9 mouse cellular contexts compared by ENCODE assay signal in genomic region chr17:21617352-21617751, GRCm38 (mm10). TPM values are rescaled to one million over a fixed set of nuclear protein-coding genes. Genes with fewer than 3 reads are reported as not detected.
A peak's percentile ranks its signal among the peaks of the same experiment; 100 is the strongest.
DNase-seq lines count a peak whose midpoint lies in the region; ATAC-seq and TF ChIP-seq lines count a peak whose summit lies in the region.
"Had no signal": no experiment of that assay in that cellular context is flagged by ENCODE, and none has a peak within 500 bp of the region (broad histone marks: within the 10 kb centered on the region; RNA-seq: fewer than 3 reads in every experiment).

No protein-coding gene starts in this region.

- H3K4me1 ChIP-seq in heart, embryonic 12.5 days (replicated peaks): no peaks in the 10 kb centered on the region
- H3K4me1 ChIP-seq in thymus, adult 2 months (replicated peaks; ENCODE audit: control insufficient read depth, insufficient read depth, low read length): peaks cover 6% of the 10 kb centered on the region
- H3K4me1 ChIP-seq in limb, embryonic 15.5 days: no peaks in the 10 kb centered on the region
- no peaks in the 10 kb centered on the region for H3K4me1 ChIP-seq in midbrain, embryonic 16.5 days (ENCODE audit: control insufficient read depth, insufficient read depth, low read length)

- 0 out of 2 replicates have a peak, but pooled peaks cover 7% of the 10 kb centered on the region for H3K9me3 ChIP-seq in heart, embryonic 12.5 days (replicated peaks)
- no peaks in the 10 kb centered on the region for H3K9me3 ChIP-seq in limb, embryonic 15.5 days
- no peaks in the 10 kb centered on the region for H3K9me3 ChIP-seq in midbrain, embryonic 16.5 days (replicated peaks; ENCODE audit: control insufficient read depth, low read length, poor library complexity, severe bottlenecking)

- no peaks in the 10 kb centered on the region for H3K27me3 ChIP-seq in heart, embryonic 12.5 days (replicated peaks)
- H3K27me3 ChIP-seq in thymus, adult 2 months (ENCODE audit: control insufficient read depth, insufficient read depth, low read length): no peaks in the 10 kb centered on the region
- H3K27me3 ChIP-seq in limb, embryonic 15.5 days: no peaks in the 10 kb centered on the region
- no peaks in the 10 kb centered on the region for H3K27me3 ChIP-seq in midbrain, embryonic 16.5 days (ENCODE audit: control insufficient read depth, insufficient read depth, low read depth, low read length)

- no peaks in the 10 kb centered on the region for H3K36me3 ChIP-seq in heart, embryonic 12.5 days
- no peaks in the 10 kb centered on the region for H3K36me3 ChIP-seq in thymus, adult 2 months (ENCODE audit: control insufficient read depth, insufficient read depth, low read length)
- no peaks in the 10 kb centered on the region for H3K36me3 ChIP-seq in limb, embryonic 15.5 days
- no peaks in the 10 kb centered on the region for H3K36me3 ChIP-seq in midbrain, embryonic 16.5 days (ENCODE audit: control insufficient read depth, insufficient read depth, low read length)

- H3K9ac ChIP-seq in heart, embryonic 12.5 days: no peak overlapping the region
- no peak overlapping the region for H3K9ac ChIP-seq in limb, embryonic 15.5 days
- no peak overlapping the region for H3K9ac ChIP-seq in midbrain, embryonic 16.5 days (ENCODE audit: low read depth, low read length)

- TF ChIP-seq POLR2A in thymus, adult 2 months (IDR thresholded peaks at IDR 0.05; ENCODE audit: control insufficient read depth, extremely low read depth, insufficient read depth, low read length, poor library complexity): no peak

- H3K4me3 ChIP-seq in heart, embryonic 12.5 days: peak overlapping the region; percentile 16
- 0 out of 2 replicates have a peak overlapping the region, but pooled peaks have one; percentile 3 for H3K4me3 ChIP-seq in thymus, adult 2 months (ENCODE audit: control insufficient read depth, insufficient read depth, low read length)
- H3K4me3 ChIP-seq in limb, embryonic 15.5 days: no peak overlapping the region
- H3K4me3 ChIP-seq in midbrain, embryonic 16.5 days (ENCODE audit: low read depth, low read length): no peak overlapping the region

- peak overlapping the region; percentile 61 for H3K4me2 ChIP-seq in heart, embryonic 12.5 days
- 0 out of 2 replicates have a peak overlapping the region, but pooled peaks have one; percentile 7 for H3K4me2 ChIP-seq in limb, embryonic 15.5 days
- H3K4me2 ChIP-seq in midbrain, embryonic 16.5 days (ENCODE audit: low read length): no peak overlapping the region

- WGBS in heart, embryonic 12.5 days: 10% methylated on average over 9 of the region's 9 CpGs
- 4% methylated on average over 9 of the region's 9 CpGs for WGBS in thymus, adult 2 months
- WGBS in limb, embryonic 15.5 days: 5% methylated on average over 9 of the region's 9 CpGs
- WGBS in midbrain, embryonic 16.5 days: 18% methylated on average over 9 of the region's 9 CpGs

- no peak for ATAC-seq in heart, embryonic 12.5 days (ENCODE audit: insufficient number of reproducible peaks, low FRiP score)
- ATAC-seq in limb, embryonic 15.5 days (ENCODE audit: insufficient number of reproducible peaks, low FRiP score, low TSS enrichment, low read depth): no peak
- no peak for ATAC-seq in frontal cortex, adult (ENCODE audit: low TSS enrichment)
- ATAC-seq in midbrain, embryonic 16.5 days: no peak

- no peak overlapping the region for H3K27ac ChIP-seq in heart, embryonic 12.5 days (ENCODE audit: poor library complexity, severe bottlenecking)
- no peak overlapping the region for H3K27ac ChIP-seq in thymus, adult 2 months (ENCODE audit: control insufficient read depth, insufficient read depth, low read length)
- H3K27ac ChIP-seq in limb, embryonic 15.5 days: no peak overlapping the region
- no peak overlapping the region for H3K27ac ChIP-seq in midbrain, embryonic 16.5 days (ENCODE audit: low read length)

- no peak for DNase-seq in heart, postnatal 4 days
- peak; percentile 11 for DNase-seq in thymus, adult 2 months
- no peak for DNase-seq in thymus, adult 18-20 months
- no peak for DNase-seq in layer of hippocampus, adult 18-20 months (ENCODE audit: low spot score in 2 of 2)
- DNase-seq: cerebellum, adult 9-10 months had no signal

- TF ChIP-seq CTCF in thymus, adult 2 months (IDR thresholded peaks at IDR 0.05; ENCODE audit: borderline replicate concordance, control insufficient read depth, extremely low read depth, insufficient read depth, low read length, poor library complexity): no peak

RNA-seq across cellular contexts. Expression of gene Zfp983, which starts 33.1 kb away (rescaled TPM):
- 4.3 and 5.1 TPM in 2 replicates for polyA plus RNA-seq in heart, embryonic 12.5 days (2016; fragmentation: Nextera tagmentation; extraction: Ambion mirVana)
- total RNA-seq in heart, postnatal 4 days (2021): 1 to 10 TPM; 3.5 to 3.9 TPM
- 1.0 and 1.6 TPM in 2 replicates for polyA plus RNA-seq in thymus, adult 2 months (2012; rRNA removed)
- polyA plus RNA-seq in limb, embryonic 15.5 days (2015; fragmentation: Nextera tagmentation; extraction: Ambion mirVana): 4.9 and 5.1 TPM in 2 replicates
- polyA plus RNA-seq in midbrain, embryonic 16.5 days (2015; fragmentation: Nextera tagmentation; extraction: Ambion mirVana): 13.0 and 14.6 TPM in 2 replicates
- 10 to 100 TPM in 1 of 2 experiments, 1 to 10 TPM in 1; 9.4 to 11.6 TPM for total RNA-seq in layer of hippocampus, adult 18-20 months (2021)

RNA-seq across cellular contexts. Expression of gene Zfp948, which starts 50.5 kb away (rescaled TPM):
- 14.4 and 15.1 TPM in 2 replicates for polyA plus RNA-seq in heart, embryonic 12.5 days (2016; fragmentation: Nextera tagmentation; extraction: Ambion mirVana)
- 10 to 100 TPM; 11.0 to 12.7 TPM for total RNA-seq in heart, postnatal 4 days (2021)
- 0.14 and 0.44 TPM in 2 replicates for polyA plus RNA-seq in thymus, adult 2 months (2012; rRNA removed)
- 19.9 and 22.3 TPM in 2 replicates for polyA plus RNA-seq in limb, embryonic 15.5 days (2015; fragmentation: Nextera tagmentation; extraction: Ambion mirVana)
- 22.1 and 23.1 TPM in 2 replicates for polyA plus RNA-seq in midbrain, embryonic 16.5 days (2015; fragmentation: Nextera tagmentation; extraction: Ambion mirVana)
- 10 to 100 TPM; 11.4 to 13.1 TPM for total RNA-seq in layer of hippocampus, adult 18-20 months (2021)

Comparison
In these comparisons a context has a peak if more than half of its experiments do, and no peak if none do; other contexts are left out.
1. H3K4me3 ChIP-seq: peak in heart, embryonic 12.5 days (single experiment) and thymus, adult 2 months (single experiment); none in limb, embryonic 15.5 days (single experiment) and midbrain, embryonic 16.5 days (single experiment).
2. RNA of gene Zfp948, which starts 50.5 kb away (polyA plus RNA-seq): 22.1 to 23.1 TPM in midbrain, embryonic 16.5 days, 19.9 to 22.3 TPM in limb, embryonic 15.5 days and 14.4 to 15.1 TPM in heart, embryonic 12.5 days; 0.14 to 0.44 TPM in thymus, adult 2 months; every median in the first group is over 10 times any median in the second.